Mouse (Mus musculus): ENCODE measurements around the gene Nkd1.

DNA sequence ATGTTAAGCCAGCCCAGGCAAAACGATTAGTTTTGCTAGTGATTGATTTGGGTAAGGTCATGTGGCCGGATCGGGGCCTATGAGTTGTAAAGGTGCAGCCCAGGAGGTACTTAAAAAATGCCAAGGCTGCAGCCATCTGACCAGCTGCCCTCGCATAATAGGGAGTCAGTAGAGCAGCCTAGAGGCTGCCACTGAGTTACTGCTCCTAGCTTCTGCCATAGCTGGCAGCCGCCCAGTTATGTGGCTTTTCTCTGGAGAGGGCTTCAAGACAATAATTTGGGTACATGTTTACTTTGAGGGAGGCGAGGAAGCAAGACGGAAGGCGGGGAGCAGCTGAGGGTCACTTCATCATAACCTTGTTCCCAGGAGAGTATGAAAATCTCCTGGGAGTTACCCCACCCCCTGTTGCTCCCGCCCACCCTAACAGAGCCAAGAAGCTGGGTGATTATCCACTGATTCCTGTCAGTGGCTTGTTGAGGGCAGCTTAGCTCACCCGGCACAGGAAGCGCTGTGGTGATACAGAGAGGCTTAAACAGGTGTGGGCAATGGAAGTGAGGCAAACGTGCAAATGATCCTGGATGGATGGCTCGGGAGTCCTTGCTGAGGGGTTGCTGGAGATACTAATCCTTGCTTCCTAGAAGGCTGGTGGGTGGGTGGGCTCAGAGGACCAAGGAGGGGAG is 84.3 kb downstream of the Nkd1 start:
- TF ChIP-seq POLR2A (IDR thresholded peaks at IDR 0.05; ENCODE audit: insufficient read length, low read depth), result no peak
- peak in 2 of 3 experiments; percentile 5 to 47 for TF ChIP-seq MYOD1 (IDR thresholded peaks at IDR 0.05; ENCODE audit: control insufficient read depth in 1 of 3, insufficient read length in 2 of 3, low read depth in 2 of 3)
- TF ChIP-seq E2F4 (IDR thresholded peaks at IDR 0.05; ENCODE audit: insufficient read depth), result no peak
- no peak for TF ChIP-seq USF1 (IDR thresholded peaks at IDR 0.05; ENCODE audit: low read depth)
- TF ChIP-seq MAX (IDR thresholded peaks at IDR 0.05; ENCODE audit: low read depth), result no peak
- no peak for TF ChIP-seq TCF12 (IDR thresholded peaks at IDR 0.05; ENCODE audit: insufficient read depth, poor library complexity, severe bottlenecking)
